Mouse (Mus musculus) erythroblast, embryonic 14.5 days (primary cell): Measurements from ENCODE around the gene Mllt6. TPM values are rescaled to one million over a fixed set of nuclear protein-coding genes. Genes with fewer than 3 reads are reported as not detected.

Source experiments
- H3K27me3 ChIP-seq: 2 replicates; pipeline ENCODE4 v1.6.1; 2012; ENCODE audit warnings: inconsistent platforms; ENCODE audit not compliant: control insufficient read depth
- H3K36me3 ChIP-seq: 2 replicates; pipeline ENCODE4 v1.6.1; 2012; ENCODE audit warnings: mild to moderate bottlenecking, inconsistent platforms; ENCODE audit not compliant: control insufficient read depth
- H3K4me1 ChIP-seq: 2 replicates; pipeline ENCODE4 v1.6.1; 2012; ENCODE audit warnings: inconsistent platforms; ENCODE audit not compliant: control insufficient read depth
- H3K4me3 ChIP-seq: replicated peaks from 2 replicates; pipeline ENCODE3; 2012; ENCODE audit warnings: moderate library complexity, mild to moderate bottlenecking, inconsistent platforms
- H3K9me3 ChIP-seq: 2 replicates; pipeline ENCODE4 v1.6.1; 2012; ENCODE audit warnings: low read length, inconsistent platforms, mixed read lengths; ENCODE audit not compliant: control insufficient read depth
- GATA1 ChIP-seq: IDR thresholded peaks from 2 replicates; pipeline ENCODE4 v1.6.1; 2012; ENCODE audit warnings: low read length, inconsistent platforms, mixed read lengths
- TAL1 ChIP-seq: IDR thresholded peaks from 3 replicates; pipeline ENCODE4 v1.6.1; 2012; ENCODE audit warnings: low read length, inconsistent platforms, mixed read lengths
- polyA plus RNA-seq: library from polyadenylated mRNA; stranded (reverse); fragments of >175 nt; gene quantifications from 2 replicates; pipeline ENCODE4 v1.2.3, GENCODE M21; 2012

Gene Mllt6
- polyA plus RNA-seq, 1 experiment = 0.05 TPM

DNA sequence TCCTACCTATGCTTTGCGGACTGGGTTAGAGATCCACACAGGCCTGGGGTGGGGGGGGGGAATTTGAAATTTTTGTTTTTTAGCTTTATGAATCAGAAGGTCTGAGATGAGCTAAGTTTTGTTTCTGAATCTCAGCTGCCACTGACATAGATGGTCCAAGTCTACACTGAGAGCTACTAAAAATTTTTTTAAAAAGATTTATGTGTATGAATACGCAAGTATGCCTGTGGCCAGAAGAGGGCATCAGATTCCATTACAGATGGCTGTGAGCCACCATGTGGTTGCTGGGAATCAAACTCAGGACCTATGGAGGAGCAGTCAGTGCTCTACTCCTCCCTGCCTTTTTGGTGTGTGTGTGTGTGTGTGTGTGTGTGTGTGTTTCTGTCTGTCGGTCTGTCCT is 51.1 kb downstream of the Mllt6 start:
- Histone ChIP-seq H3K4me3 (no peak overlapping the region), H3K27me3 (no peaks in the 10 kb centered on the region), H3K36me3 (peaks cover 68% of the 10 kb centered on the region)

DNA sequence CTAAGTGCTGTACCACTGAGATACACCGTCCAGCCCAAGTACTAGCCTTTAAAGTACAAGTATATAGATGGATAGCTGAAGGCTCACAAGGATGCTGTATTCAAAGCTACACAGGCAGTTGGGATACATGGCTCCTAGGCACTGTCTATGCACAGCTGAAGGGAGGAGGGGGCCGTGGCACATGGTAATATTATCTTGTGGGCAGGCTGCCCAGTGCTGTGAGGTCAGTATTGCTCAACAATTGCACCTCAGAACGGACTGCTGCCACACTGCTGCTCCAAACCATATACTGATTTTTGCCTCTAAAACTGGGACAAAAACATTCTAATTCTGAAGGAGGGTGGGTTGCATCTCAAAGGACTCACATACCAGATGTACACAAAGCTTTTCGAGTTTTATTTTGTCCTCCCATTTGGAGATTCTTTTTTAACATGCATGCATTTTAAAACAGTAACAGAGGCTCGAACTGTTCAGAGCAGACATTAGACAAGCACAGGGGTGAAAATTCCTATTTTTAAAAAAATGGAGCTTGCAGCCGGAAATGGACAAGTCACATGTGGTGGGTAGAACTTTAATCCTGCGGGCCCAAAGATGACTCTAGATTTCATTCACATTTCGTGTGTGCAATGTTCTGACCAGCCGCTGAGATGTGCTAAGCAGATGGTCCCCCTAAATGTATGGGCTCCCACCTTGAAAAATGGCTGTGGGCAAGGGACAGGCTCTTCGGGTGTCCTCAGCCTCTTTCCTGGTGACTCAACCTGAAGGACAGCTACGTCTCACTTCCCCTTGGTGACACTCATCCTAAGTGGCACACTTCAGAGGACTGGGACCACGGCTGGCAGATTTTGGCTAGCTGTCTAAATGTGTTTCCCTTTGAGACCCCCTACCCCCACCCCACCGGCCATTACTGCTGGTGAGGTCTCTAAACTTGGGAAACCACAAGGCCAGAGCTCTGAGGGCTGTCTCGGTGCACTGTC is 51.9 kb downstream of the Mllt6 start:
- Histone ChIP-seq H3K36me3 (peaks cover 74% of the 10 kb centered on the region), H3K4me1 (no peaks in the 10 kb centered on the region), H3K27me3 (no peaks in the 10 kb centered on the region), H3K4me3 (no peak overlapping the region), H3K9me3 (no peaks in the 10 kb centered on the region)
- no peak for TF ChIP-seq GATA1

More for the DNA sequence above, 51.1 kb downstream of the Mllt6 start:
- no peaks in the 10 kb centered on the region for H3K9me3 ChIP-seq
- H3K4me1 ChIP-seq = no peaks in the 10 kb centered on the region
- TF ChIP-seq GATA1 (no peak), TAL1 (no peak)

DNA sequence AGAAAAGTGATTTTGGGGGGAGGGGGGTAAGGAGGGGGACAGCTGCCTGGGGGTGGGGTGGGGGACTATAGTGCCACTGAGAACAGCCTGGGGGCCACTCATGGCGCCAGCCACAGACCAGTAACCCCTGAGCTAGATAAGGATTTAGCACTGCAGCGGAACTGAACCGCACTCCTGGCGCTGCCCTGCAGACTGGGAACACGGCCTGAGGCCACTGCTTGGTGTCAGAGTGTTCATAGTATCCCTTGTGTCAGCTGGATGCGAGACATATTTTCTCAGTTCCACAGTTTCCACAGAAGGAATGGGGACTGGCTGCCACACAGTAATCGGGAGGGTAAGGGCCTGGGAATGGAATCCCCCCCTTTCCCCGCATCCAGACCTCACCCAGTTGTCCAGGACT is 52.8 kb downstream of the Mllt6 start:
- Histone ChIP-seq H3K9me3 (no peaks in the 10 kb centered on the region), H3K4me3 (no peak overlapping the region), H3K4me1 (no peaks in the 10 kb centered on the region), H3K27me3 (no peaks in the 10 kb centered on the region), H3K36me3 (peaks cover 77% of the 10 kb centered on the region)
- no peak for TF ChIP-seq GATA1
- TF ChIP-seq TAL1 = no peak

DNA sequence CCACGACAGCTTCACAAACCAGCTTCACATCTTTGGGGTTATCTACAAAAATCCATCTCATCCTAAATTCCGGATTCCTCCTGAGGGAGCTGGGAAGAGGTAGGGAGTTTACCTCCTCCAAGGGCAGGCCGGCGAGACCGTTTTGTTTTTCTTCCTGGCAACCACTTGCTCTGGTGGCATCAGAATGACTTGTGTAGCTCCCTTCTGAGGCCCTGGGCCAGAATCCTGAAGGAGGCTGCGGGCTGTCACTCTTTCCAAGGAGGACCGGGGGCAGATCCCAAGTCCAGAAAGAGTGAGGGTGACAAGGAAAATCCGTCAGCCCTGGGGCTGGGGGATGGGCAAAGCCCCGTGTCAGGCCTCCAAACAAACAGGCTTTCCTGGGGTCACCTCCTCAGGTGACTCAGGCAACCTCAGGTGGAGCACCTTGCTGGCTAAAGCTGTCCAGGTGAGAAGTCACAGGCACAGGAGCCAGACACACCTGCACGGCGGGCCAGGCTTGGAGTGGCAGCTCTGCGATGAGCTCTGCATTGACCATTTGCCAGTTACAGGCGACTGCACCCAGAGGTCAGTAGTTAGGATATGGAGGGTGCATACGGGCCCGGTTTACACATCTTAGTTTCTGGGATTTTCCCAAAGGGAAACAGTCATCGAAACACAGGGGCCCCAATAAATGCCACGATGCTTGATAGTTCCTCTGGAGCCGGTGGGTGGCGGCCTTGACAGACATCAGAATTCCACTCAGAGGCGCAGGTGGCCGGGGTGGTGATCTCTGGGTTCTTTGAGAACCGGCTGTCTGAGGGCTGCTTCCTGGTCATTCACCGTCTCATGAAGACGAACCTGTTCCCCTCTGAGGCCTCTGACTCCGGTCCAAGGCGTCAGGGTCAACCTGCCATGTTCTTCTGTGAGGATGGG is 54.4 kb downstream of the Mllt6 start:
- Histone ChIP-seq H3K27me3 (no peaks in the 10 kb centered on the region), H3K4me1 (no peaks in the 10 kb centered on the region), H3K4me3 (no peak overlapping the region), H3K9me3 (peaks cover 12% of the 10 kb centered on the region), H3K36me3 (peaks cover 77% of the 10 kb centered on the region)
- TF ChIP-seq TAL1 (no peak), GATA1 (no peak)

DNA sequence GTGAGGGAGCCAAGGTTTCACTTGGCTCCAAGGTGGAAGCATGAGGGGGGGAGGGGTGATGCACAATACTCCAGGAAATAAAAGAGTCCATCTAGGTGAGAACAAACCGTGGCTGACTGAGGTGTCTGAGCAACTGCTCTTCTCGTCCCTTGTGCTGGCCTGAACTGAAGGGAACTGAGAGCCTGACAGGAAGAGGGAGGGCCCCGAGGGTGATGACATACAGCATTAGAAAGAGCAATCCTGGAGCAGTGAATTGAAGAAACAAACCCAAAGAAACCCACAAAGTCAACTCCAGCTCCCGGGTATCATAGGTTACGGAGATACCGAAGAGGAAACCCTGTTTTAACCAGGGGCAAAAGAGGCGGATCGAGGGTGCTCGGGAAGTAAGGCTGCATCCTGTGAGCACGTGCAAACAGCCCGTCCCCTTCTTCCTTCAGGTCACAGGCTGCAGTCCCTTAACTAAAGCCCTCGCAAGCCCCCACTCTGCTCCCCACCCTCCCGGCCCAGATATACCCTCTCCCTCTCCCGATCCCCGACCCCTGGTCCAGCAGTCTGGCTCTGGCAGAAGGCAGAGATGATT is 55.2 kb downstream of the Mllt6 start:
- no peak for TF ChIP-seq TAL1
- peaks cover 12% of the 10 kb centered on the region for H3K9me3 ChIP-seq
- H3K27me3 ChIP-seq = no peaks in the 10 kb centered on the region
- H3K4me3 ChIP-seq = no peak overlapping the region
- H3K4me1 ChIP-seq = no peaks in the 10 kb centered on the region
- H3K36me3 ChIP-seq = peaks cover 74% of the 10 kb centered on the region

DNA sequence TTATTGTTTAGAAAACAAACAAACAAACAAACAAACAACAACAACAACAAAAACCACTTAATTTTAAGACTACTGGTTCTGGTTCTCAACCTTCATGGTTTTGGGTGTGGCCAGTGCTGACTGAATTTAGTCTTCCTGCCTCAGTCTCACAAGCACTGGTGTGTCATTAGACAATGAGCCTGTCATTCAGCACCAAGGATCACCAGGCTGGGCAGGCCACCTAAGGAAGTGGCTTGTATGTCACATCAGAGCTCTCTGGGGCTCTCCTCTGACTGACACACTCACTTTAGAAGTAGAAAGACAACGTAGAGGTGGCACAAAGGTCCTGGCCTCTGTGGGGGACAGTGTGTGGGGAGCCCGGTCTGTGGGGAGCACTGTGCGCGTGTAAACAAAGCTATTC is 55.8 kb downstream of the Mllt6 start:
- Histone ChIP-seq H3K27me3 (no peaks in the 10 kb centered on the region), H3K4me3 (no peak overlapping the region), H3K9me3 (peaks cover 12% of the 10 kb centered on the region), H3K4me1 (no peaks in the 10 kb centered on the region), H3K36me3 (peaks cover 74% of the 10 kb centered on the region)
- TF ChIP-seq GATA1 = no peak
- no peak for TF ChIP-seq TAL1

DNA sequence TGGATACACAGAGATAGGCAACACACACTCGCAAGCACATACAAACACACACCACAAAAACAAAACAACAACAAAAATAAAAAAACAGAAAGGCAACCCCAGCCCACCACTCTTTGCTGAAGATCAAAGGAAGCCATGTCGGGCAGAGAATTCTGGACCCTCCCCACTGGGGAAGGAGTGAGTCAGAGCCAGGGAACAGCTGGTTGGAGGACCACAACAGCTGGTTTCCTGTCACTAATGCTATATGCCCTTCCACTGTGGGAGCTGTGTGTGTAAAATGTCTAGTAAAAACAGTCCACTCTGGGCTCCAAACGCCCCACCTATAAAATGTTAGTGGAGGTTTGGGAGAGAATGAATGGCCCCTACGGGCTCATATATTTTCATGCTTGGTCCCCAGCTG is 58.1 kb downstream of the Mllt6 start:
- no peaks in the 10 kb centered on the region for H3K4me1 ChIP-seq
- H3K9me3 ChIP-seq = peaks cover 12% of the 10 kb centered on the region
- H3K4me3 ChIP-seq = no peak overlapping the region
- no peak for TF ChIP-seq TAL1
- no peak for TF ChIP-seq GATA1
- H3K36me3 ChIP-seq = peaks cover 79% of the 10 kb centered on the region
- H3K27me3 ChIP-seq = no peaks in the 10 kb centered on the region

DNA sequence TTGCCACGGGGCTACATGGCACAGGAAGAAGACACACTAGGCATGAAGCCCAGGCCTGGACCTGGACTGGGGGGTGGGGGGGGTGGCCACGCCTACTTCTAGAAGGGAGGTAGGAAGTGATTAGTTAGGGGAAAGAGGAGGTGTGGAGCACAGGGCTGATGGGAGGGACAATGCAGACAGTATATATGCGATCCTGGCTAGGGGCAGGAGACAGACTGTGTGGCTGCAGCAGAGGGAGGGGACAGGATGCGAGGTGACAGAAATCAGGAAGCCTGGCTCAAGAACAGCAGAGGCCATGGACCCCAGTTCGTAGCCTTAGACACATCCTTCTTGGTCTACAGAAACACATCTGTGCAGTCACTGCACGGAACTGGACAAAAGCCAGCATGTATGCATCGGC is 60.5 kb downstream of the Mllt6 start:
- peaks cover 12% of the 10 kb centered on the region for H3K9me3 ChIP-seq
- H3K27me3 ChIP-seq = no peaks in the 10 kb centered on the region
- TF ChIP-seq TAL1 (no peak), GATA1 (no peak)
- H3K36me3 ChIP-seq = peaks cover 83% of the 10 kb centered on the region
- no peaks in the 10 kb centered on the region for H3K4me1 ChIP-seq
- no peak overlapping the region for H3K4me3 ChIP-seq

DNA sequence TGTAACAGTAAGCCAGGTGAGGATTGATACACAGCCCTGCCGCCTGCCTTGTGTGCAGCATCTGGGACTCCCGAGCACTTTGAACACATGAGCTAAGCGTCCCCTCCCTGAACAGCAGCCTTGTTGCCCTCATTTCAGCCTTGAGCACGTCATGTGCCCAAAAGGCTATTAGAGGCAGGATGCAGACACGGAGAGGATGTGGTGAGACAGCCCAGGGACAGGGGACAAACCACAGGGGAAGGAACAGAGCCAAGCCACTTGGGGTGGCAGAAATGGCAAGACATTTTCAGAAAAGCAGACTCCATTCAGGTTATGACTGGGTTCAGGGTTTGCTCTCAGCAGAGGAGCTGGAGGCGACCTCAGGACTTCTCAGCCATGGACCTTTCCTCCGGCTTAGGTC is 65.1 kb downstream of the Mllt6 start:
- H3K4me1 ChIP-seq = no peaks in the 10 kb centered on the region
- H3K27me3 ChIP-seq = no peaks in the 10 kb centered on the region
- H3K9me3 ChIP-seq = no peaks in the 10 kb centered on the region
- H3K4me3 ChIP-seq = no peak overlapping the region
- H3K36me3 ChIP-seq = peaks cover 71% of the 10 kb centered on the region
- TF ChIP-seq TAL1 = no peak
- TF ChIP-seq GATA1 = no peak
